Mouse (Mus musculus) ES-Bruce4 (cell line): ENCODE results near the gene Pde9a. TPM values are rescaled to one million over a fixed set of nuclear protein-coding genes. Genes with fewer than 3 reads are reported as not detected.

Experiments
- H3K27ac ChIP-seq: 2 replicates; pipeline ENCODE4 v1.5.1; 2012; ENCODE audit warnings: low read length, inconsistent platforms; ENCODE audit not compliant: insufficient read depth
- H3K27me3 ChIP-seq: 2 replicates; pipeline ENCODE4 v1.6.1; 2012; ENCODE audit warnings: mild to moderate bottlenecking, low read length, inconsistent platforms; ENCODE audit not compliant: control insufficient read depth, poor library complexity, insufficient read depth, severe bottlenecking
- H3K36me3 ChIP-seq: 2 replicates; pipeline ENCODE4 v1.6.1; 2012; ENCODE audit warnings: inconsistent platforms, mild to moderate bottlenecking, low read length, moderate library complexity; ENCODE audit not compliant: control insufficient read depth, poor library complexity, insufficient read depth, severe bottlenecking
- H3K4me1 ChIP-seq: one replicate; pipeline ENCODE4 v1.8.1; 2011; ENCODE audit warnings: low read length; ENCODE audit not compliant: control insufficient read depth, insufficient read depth
- H3K4me3 ChIP-seq: 2 replicates; pipeline ENCODE4 v1.5.1; 2011; ENCODE audit warnings: low read depth, mild to moderate bottlenecking, low read length
- H3K9ac ChIP-seq: 2 replicates; pipeline ENCODE4 v1.6.1; 2012; ENCODE audit warnings: low read depth, mild to moderate bottlenecking, inconsistent platforms; ENCODE audit not compliant: poor library complexity, severe bottlenecking
- H3K9me3 ChIP-seq: replicated peaks from 2 replicates; pipeline ENCODE4 v1.6.1; 2012; ENCODE audit warnings: mild to moderate bottlenecking, low read length, inconsistent platforms; ENCODE audit not compliant: control insufficient read depth, poor library complexity, insufficient read depth, severe bottlenecking
- CTCF ChIP-seq: IDR thresholded peaks from one replicate; pipeline ENCODE4 v1.8.1; 2011; ENCODE audit warnings: low read depth, low read length
- EP300 ChIP-seq: IDR thresholded peaks from 2 replicates; pipeline ENCODE4 v1.6.1; 2011; ENCODE audit warnings: low read depth, low read length; ENCODE audit not compliant: insufficient read depth
- POLR2A ChIP-seq: IDR thresholded peaks from one replicate; pipeline ENCODE4 v1.8.1; 2011; ENCODE audit warnings: low read length; ENCODE audit not compliant: insufficient read depth
- polyA plus RNA-seq: library from polyadenylated mRNA; stranded (reverse); fragments of >200 nt; gene quantifications from 2 replicates; pipeline ENCODE4 v1.2.4, GENCODE M21; 2011; ENCODE audit warnings: low read depth; ENCODE audit not compliant: missing spikeins, insufficient read depth, insufficient read length

Pde9a gene
- polyA plus RNA-seq, 1 experiment, result 11.0 TPM

DNA sequence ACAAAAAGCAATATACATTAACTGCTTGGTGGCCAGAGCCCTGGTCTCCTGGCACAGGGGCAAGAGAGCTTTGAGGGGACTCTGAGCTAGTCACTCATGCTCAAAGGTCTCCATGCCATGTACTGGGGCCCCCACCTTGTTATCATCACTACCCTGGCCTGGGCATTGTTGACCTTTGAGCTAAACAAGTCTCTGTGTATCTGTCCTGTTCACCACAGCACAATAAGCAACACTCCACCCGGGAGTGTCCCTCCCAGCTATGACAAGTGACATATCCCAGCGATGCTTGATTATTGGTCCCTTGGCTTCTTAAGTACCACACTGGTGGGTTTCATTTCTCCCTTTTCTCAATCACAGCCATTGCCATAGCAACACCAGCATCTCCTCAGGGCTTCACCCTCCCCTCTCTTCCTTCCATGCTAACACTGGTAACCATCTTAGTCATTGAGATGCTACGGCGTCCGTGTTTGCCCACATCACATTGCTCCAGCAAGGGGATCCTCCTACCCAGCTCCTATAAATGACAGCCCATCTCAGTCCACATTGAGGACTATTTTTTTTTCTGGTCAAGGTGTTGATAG, 20.3 kb upstream of the Pde9a start:
- Histone ChIP-seq H3K9ac (no peak overlapping the region), H3K4me3 (no peak overlapping the region), H3K36me3 (no peaks in the 10 kb centered on the region), H3K27ac (no peak overlapping the region), H3K27me3 (no peaks in the 10 kb centered on the region; the same call in 1 of the 2 replicates), H3K4me1 (no peaks in the 10 kb centered on the region), H3K9me3 (no peaks in the 10 kb centered on the region)
- no peak for TF ChIP-seq EP300
- TF ChIP-seq CTCF, result no peak

GRCm38 (mm10) chr17:31370221-31370620, 15.8 kb upstream of the Pde9a start:
- no peaks in the 10 kb centered on the region for H3K9me3 ChIP-seq
- no peaks in the 10 kb centered on the region; the same call in 1 of the 2 replicates for H3K27me3 ChIP-seq
- no peaks in the 10 kb centered on the region for H3K36me3 ChIP-seq
- H3K4me3 ChIP-seq, result no peak overlapping the region
- TF ChIP-seq CTCF (no peak), POLR2A (no peak), EP300 (no peak)
- no peaks in the 10 kb centered on the region for H3K4me1 ChIP-seq
- no peak overlapping the region for H3K9ac ChIP-seq
- H3K27ac ChIP-seq, result no peak overlapping the region

DNA sequence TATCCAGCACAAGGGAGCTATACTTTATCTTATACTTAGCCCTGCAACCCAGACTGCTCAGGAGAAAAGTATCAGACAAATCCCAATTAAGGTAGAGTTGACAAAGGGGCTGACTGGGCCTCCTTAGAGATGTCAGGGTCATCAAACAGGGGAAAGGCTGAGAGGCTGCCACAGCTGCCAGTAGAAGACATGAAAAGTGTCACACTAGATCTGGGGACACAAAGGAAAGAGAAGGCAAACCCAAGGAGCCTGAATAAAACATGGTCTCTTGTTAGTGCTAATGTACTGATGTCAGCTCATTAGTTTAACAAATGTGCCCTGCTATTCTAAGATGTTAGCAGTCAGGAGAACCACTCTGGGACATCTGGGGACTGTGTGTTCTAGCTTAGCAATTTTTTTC, 15.1 kb upstream of the Pde9a start:
- TF ChIP-seq EP300, result no peak
- no peak for TF ChIP-seq CTCF
- TF ChIP-seq POLR2A, result no peak
- Histone ChIP-seq H3K9me3 (no peaks in the 10 kb centered on the region), H3K4me1 (no peaks in the 10 kb centered on the region), H3K4me3 (no peak overlapping the region), H3K27me3 (no peaks in the 10 kb centered on the region; the same call in 1 of the 2 replicates), H3K36me3 (no peaks in the 10 kb centered on the region), H3K27ac (no peak overlapping the region), H3K9ac (no peak overlapping the region)

DNA sequence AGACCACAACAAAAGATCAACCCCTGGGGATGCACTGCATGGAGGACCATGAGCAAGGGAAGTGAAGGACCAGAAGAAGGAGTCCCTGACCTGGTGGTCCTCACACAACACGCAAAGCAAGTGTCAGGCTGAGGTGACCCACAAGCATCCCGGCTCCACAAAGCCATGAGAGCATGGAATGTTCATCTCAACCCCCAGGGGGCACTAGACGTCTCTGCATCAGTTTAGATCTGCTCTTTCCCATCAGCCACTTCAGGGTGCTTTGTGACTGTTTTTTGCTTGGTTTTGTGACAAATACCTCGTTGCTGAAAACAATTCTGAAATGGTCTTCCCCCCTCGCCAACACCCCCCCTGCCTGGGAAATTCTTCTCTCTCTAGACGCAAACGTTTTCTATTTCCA, 8.0 kb upstream of the Pde9a start:
- H3K4me3 ChIP-seq, result no peak overlapping the region
- no peaks in the 10 kb centered on the region for H3K9me3 ChIP-seq
- no peak overlapping the region for H3K27ac ChIP-seq
- H3K27me3 ChIP-seq, result no peaks in the 10 kb centered on the region
- no peak overlapping the region for H3K9ac ChIP-seq
- H3K4me1 ChIP-seq, result no peaks in the 10 kb centered on the region
- TF ChIP-seq EP300 (no peak), CTCF (peak; percentile 72)
- H3K36me3 ChIP-seq, result no peaks in the 10 kb centered on the region

- H3K36me3 ChIP-seq, result no peaks in the 10 kb centered on the region
- no peaks in the 10 kb centered on the region for H3K27me3 ChIP-seq
- TF ChIP-seq POLR2A, result no peak
- TF ChIP-seq CTCF, result no peak
- TF ChIP-seq EP300, result no peak
- no peak overlapping the region for H3K9ac ChIP-seq
- no peaks in the 10 kb centered on the region for H3K4me1 ChIP-seq
- H3K27ac ChIP-seq, result no peak overlapping the region
- H3K9me3 ChIP-seq, result no peaks in the 10 kb centered on the region
- H3K4me3 ChIP-seq, result no peak overlapping the region
Observed at GRCm38 (mm10) chr17:31378361-31378761, 7.6 kb upstream of the Pde9a start.

DNA sequence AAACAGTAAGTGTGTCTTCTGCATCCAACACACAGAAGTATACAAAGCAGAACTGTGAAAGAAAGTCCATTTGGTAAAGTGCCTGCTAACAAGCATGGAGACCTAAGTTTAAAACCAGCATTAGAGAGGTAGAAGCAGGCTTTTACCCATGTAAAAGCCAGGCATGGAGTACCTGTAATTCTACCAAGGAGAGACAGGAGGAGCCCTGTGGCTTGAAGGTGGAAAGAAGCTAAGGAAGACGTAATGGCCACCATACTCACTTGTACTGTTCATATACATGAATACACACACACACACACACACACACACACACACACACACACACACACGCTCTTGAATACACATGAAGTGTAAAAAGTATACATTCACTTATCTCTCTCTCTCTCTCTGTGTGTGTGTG, 6.9 kb upstream of the Pde9a start:
- Histone ChIP-seq H3K27me3 (no peaks in the 10 kb centered on the region), H3K4me3 (no peak overlapping the region), H3K4me1 (no peaks in the 10 kb centered on the region), H3K36me3 (no peaks in the 10 kb centered on the region), H3K27ac (no peak overlapping the region), H3K9ac (no peak overlapping the region), H3K9me3 (no peaks in the 10 kb centered on the region)
- TF ChIP-seq CTCF (no peak), EP300 (no peak), POLR2A (no peak)
